ENCODE assay signal across 1 mouse cellular context in the genomic region with DNA sequence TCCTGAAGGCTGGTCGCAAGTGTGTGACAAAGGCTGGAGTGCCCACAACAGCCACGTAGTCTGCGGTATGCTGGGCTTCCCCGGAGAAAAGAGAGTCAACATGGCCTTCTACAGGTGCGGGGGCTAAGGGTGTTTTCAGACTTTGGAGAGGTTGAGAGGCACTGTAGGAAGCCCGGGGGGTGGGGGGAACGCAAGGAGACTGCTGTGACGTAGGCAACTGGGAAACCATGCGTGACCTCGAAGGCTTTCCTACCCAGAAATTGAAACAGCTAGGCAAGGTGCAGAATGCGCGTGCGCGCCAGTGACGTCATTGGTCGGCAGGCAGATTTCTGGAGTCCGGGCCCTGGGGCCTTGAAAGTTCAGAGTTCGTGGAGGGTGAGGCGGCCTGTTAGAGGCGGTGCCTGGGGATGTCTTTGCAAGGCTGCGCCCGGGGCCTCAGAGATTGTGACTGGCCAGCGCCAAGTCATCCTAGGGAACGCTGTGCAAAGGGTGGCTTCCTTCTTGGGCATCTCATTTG.
A peak's percentile ranks its signal among the peaks of the same experiment; 100 is the strongest.
TF ChIP-seq lines count a peak whose summit lies in the region.

No protein-coding gene starts in this region.

TF ChIP-seq in CH12.LX, 34 proteins besides CTCF, POLR2A, EP300 and RAD21:
- TF ChIP-seq ZNF384 (IDR thresholded peaks at IDR 0.05; ENCODE audit: low read depth, low read length) (no peak), CHD2 (IDR thresholded peaks at IDR 0.05; ENCODE audit: low read length) (peak; percentile 97), CHD1 (IDR thresholded peaks at IDR 0.05; ENCODE audit: low read depth, low read length) (no peak), IRF4 (IDR thresholded peaks at IDR 0.05; ENCODE audit: low read depth, low read length) (0 out of 2 replicates have a peak, but pooled peaks have one; percentile 8), NELFE (IDR thresholded peaks at IDR 0.05; ENCODE audit: low read depth, low read length) (peak; percentile 16; the same call in 1 of the 2 replicates), RCOR1 (conservative IDR thresholded peaks at IDR 0.05; ENCODE audit: low read depth, low read length) (no peak), GABPA (IDR thresholded peaks at IDR 0.05; ENCODE audit: insufficient replicate concordance, low read depth, low read length) (no peak), POLR2AphosphoS2 (IDR thresholded peaks at IDR 0.05; ENCODE audit: low read depth, low read length) (no peak), ELF1 (IDR thresholded peaks at IDR 0.05; ENCODE audit: low read depth, low read length) (peak; percentile 37; the same call in 1 of the 2 replicates), ETS1 (conservative IDR thresholded peaks at IDR 0.05; ENCODE audit: low read depth, low read length) (peak; percentile 75), ZMIZ1 (IDR thresholded peaks at IDR 0.05; ENCODE audit: low read depth, low read length) (no peak), HCFC1 (IDR thresholded peaks at IDR 0.05; ENCODE audit: low read depth, low read length) (peak; percentile 57), ZC3H11A (IDR thresholded peaks at IDR 0.05; ENCODE audit: low read depth, low read length) (no peak), MYC (IDR thresholded peaks at IDR 0.05; ENCODE audit: low read depth, low read length) (no peak), KAT2A (IDR thresholded peaks at IDR 0.05; ENCODE audit: insufficient replicate concordance, low read length) (no peak), BHLHE40 (IDR thresholded peaks at IDR 0.05; ENCODE audit: low read depth, low read length) (peak; percentile 41), MAZ (IDR thresholded peaks at IDR 0.05; ENCODE audit: low read depth, low read length) (peak; percentile 52; the same call in 1 of the 2 replicates), MAFK (IDR thresholded peaks at IDR 0.05; ENCODE audit: insufficient replicate concordance, low read length) (no peak), PAX5 (IDR thresholded peaks at IDR 0.05; ENCODE audit: low read length) (no peak), TCF12 (IDR thresholded peaks at IDR 0.05; ENCODE audit: low read depth, low read length) (no peak; the same call in 1 of the 2 replicates), SIN3A (IDR thresholded peaks at IDR 0.05; ENCODE audit: low read length) (peak; percentile 45; the same call in 1 of the 2 replicates), MXI1 (IDR thresholded peaks at IDR 0.05; ENCODE audit: low read depth, low read length) (peak; percentile 37; the same call in 1 of the 2 replicates), USF1 (IDR thresholded peaks at IDR 0.05; ENCODE audit: low read depth, low read length) (no peak), JUND (conservative IDR thresholded peaks at IDR 0.05; ENCODE audit: low read depth, low read length) (peak; percentile 42; the same call in 1 of the 2 replicates), NRF1 (IDR thresholded peaks at IDR 0.05; ENCODE audit: low read depth, low read length) (peak; percentile 91), TBP (conservative IDR thresholded peaks at IDR 0.05; ENCODE audit: low read depth, low read length) (0 out of 2 replicates have a peak, but pooled peaks have one; percentile 28), MEF2A (IDR thresholded peaks at IDR 0.05; ENCODE audit: borderline replicate concordance, low read depth, low read length) (no peak), JUN (IDR thresholded peaks at IDR 0.05; ENCODE audit: insufficient read depth, low read depth, low read length) (no peak), ZKSCAN1 (IDR thresholded peaks at IDR 0.05; ENCODE audit: borderline replicate concordance, low read depth, low read length) (no peak), UBTF (IDR thresholded peaks at IDR 0.05; ENCODE audit: low read depth, low read length) (no peak), MAX (IDR thresholded peaks at IDR 0.05; ENCODE audit: low read length) (0 out of 2 replicates have a peak, but pooled peaks have one; percentile 65), E2F4 (IDR thresholded peaks at IDR 0.05; ENCODE audit: insufficient replicate concordance, low read depth, low read length) (no peak), USF2 (conservative IDR thresholded peaks at IDR 0.05; ENCODE audit: low read depth, low read length) (no peak), SMC3 (IDR thresholded peaks at IDR 0.05; ENCODE audit: low read depth, low read length) (no peak)
